Mouse (Mus musculus) left cerebral cortex, adult 11 months (tissue): Measurements from ENCODE around the gene Phf21a.
A peak's percentile ranks its signal among the peaks of the same experiment; 100 is the strongest.

Source experiments
- DNase-seq: peaks from one replicate; pipeline ENCODE4 v3.0.0; 2022; ENCODE audit warnings: low spot score

Gene Phf21a

GRCm38 (mm10) chr2:92361795-92362194 is 268.9 kb downstream of the Phf21a start:
- DNase-seq = no peak

GRCm38 (mm10) chr2:92362571-92363228 is 269.8 kb downstream of the Phf21a start:
- no peak for DNase-seq

- no peak for DNase-seq
These were observed 271.2 kb downstream of the Phf21a start for GRCm38 (mm10) chr2:92364086-92364485.

- DNase-seq = no peak
These were observed 272.7 kb downstream of the Phf21a start for GRCm38 (mm10) chr2:92365568-92365967.

- DNase-seq = no peak
These were observed 274.6 kb downstream of the Phf21a start for GRCm38 (mm10) chr2:92367383-92368029.

- DNase-seq = no peak
These were observed 277.5 kb downstream of the Phf21a start for GRCm38 (mm10) chr2:92370375-92370774.

GRCm38 (mm10) chr2:92370821-92371805 is 278.2 kb downstream of the Phf21a start:
- no peak for DNase-seq

- no peak for DNase-seq
These were observed 279.2 kb downstream of the Phf21a start for GRCm38 (mm10) chr2:92371971-92372690.

- DNase-seq = no peak
These were observed 280.0 kb downstream of the Phf21a start for GRCm38 (mm10) chr2:92372767-92373436.

- DNase-seq = no peak
These were observed 280.5 kb downstream of the Phf21a start for GRCm38 (mm10) chr2:92373437-92373813.

GRCm38 (mm10) chr2:92374514-92374913 is 281.6 kb downstream of the Phf21a start, which contains the start of the genes Pex16 and Large2:
TSS of gene Pex16 (plus strand) at chr2:92374676.
TSS of gene Large2 (minus strand) at chr2:92374869.
- no peak for DNase-seq

- peak; percentile 94 for DNase-seq
These were observed 282.2 kb downstream of the Phf21a start for GRCm38 (mm10) chr2:92375099-92375623.

GRCm38 (mm10) chr2:92375788-92376187 is 282.9 kb downstream of the Phf21a start:
- DNase-seq = no peak

GRCm38 (mm10) chr2:92376300-92376699 is 283.4 kb downstream of the Phf21a start:
- DNase-seq = no peak

GRCm38 (mm10) chr2:92377320-92377719 is 284.4 kb downstream of the Phf21a start:
- no peak for DNase-seq

GRCm38 (mm10) chr2:92379783-92380494 is 287.0 kb downstream of the Phf21a start:
- no peak for DNase-seq

GRCm38 (mm10) chr2:92380495-92381050 is 287.7 kb downstream of the Phf21a start:
- DNase-seq = no peak

GRCm38 (mm10) chr2:92381161-92381560 is 288.2 kb downstream of the Phf21a start:
- no peak for DNase-seq

GRCm38 (mm10) chr2:92381901-92382588 is 289.1 kb downstream of the Phf21a start, which contains the start of gene 1700029I15Rik:
TSS of gene 1700029I15Rik (plus strand) at chr2:92382538.
- DNase-seq = no peak
